9 mouse cellular contexts compared by ENCODE assay signal in the genomic region with DNA sequence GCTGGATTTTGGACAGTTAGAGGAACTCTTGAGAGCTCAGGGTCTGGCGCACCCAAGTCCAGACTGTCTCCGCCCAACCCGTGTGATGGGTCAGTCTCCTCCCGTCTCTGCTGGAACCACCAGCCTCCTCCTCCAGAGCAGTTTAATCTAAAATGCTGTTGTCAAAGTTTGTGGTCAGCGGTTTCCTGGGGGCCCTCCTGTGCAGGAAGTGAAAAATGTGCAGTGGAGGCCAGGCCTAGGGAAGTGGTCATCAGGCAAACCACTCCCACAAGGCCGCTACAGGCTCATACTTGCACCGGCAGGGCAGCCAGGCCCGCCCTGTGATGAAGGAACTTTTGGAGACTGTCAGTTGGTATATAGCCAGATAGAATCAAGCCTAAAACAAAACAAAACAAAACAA. TPM values are rescaled to one million over a fixed set of nuclear protein-coding genes. Genes with fewer than 3 reads are reported as not detected.
DNase-seq lines count a peak whose midpoint lies in the region; ATAC-seq lines count a peak whose summit lies in the region.
"Had no signal": no experiment of that assay in that cellular context is flagged by ENCODE, and none has a peak within 500 bp of the region (broad histone marks: within the 10 kb centered on the region; RNA-seq: fewer than 3 reads in every experiment).

No protein-coding gene starts in this region.

- no peak overlapping the region for H3K9ac ChIP-seq in kidney, embryonic 16.5 days (replicated peaks; ENCODE audit: low read length)
- H3K9ac ChIP-seq in forebrain, embryonic 13.5 days, result no peak overlapping the region
- H3K9ac ChIP-seq: embryonic facial prominence, embryonic 13.5 days had no signal

- H3K9me3 ChIP-seq in kidney, embryonic 16.5 days (ENCODE audit: low read length), result no peaks in the 10 kb centered on the region
- H3K9me3 ChIP-seq in forebrain, embryonic 13.5 days (replicated peaks), result no peaks in the 10 kb centered on the region
- H3K9me3 ChIP-seq: embryonic facial prominence, embryonic 13.5 days had no signal

- H3K4me3 ChIP-seq in kidney, embryonic 16.5 days (ENCODE audit: low read length), result no peak overlapping the region
- no peak overlapping the region for H3K4me3 ChIP-seq in forebrain, embryonic 13.5 days
- H3K4me3 ChIP-seq: embryonic facial prominence, embryonic 13.5 days had no signal

- H3K4me1 ChIP-seq in kidney, embryonic 16.5 days (ENCODE audit: insufficient read depth, low read length), result peaks cover 48% of the 10 kb centered on the region
- peaks cover 24% of the 10 kb centered on the region for H3K4me1 ChIP-seq in forebrain, embryonic 13.5 days

- peak; percentile 58 to 70 for DNase-seq in CD8-positive naive resting alpha-beta T cell, adult 2 months (ENCODE audit: low read depth in 2 of 2, low spot score in 2 of 2)
- DNase-seq in brain, adult 2 months (ENCODE audit: low read depth, low spot score), result peak; percentile 45
- peak; percentile 90 to 95 for DNase-seq in natural killer cell, adult 2 months (ENCODE audit: low spot score in 2 of 2)
- DNase-seq in layer of hippocampus, postnatal 36 days, result no peak
- no peak for DNase-seq in embryo, embryonic 10.5 days (ENCODE audit: low spot score)
- no peak for DNase-seq in left cerebral cortex, adult 18-20 months (ENCODE audit: low spot score in 2 of 2)

- WGBS in kidney, embryonic 16.5 days, result 70% methylated on average over 8 of the region's 8 CpGs
- WGBS in forebrain, embryonic 13.5 days, result 98% methylated on average over 8 of the region's 8 CpGs

- no peaks in the 10 kb centered on the region for H3K36me3 ChIP-seq in kidney, embryonic 16.5 days (ENCODE audit: insufficient read depth, low read length)
- H3K36me3 ChIP-seq in forebrain, embryonic 13.5 days (ENCODE audit: poor library complexity, severe bottlenecking), result no peaks in the 10 kb centered on the region
- H3K36me3 ChIP-seq: embryonic facial prominence, embryonic 13.5 days had no signal

- H3K4me2 ChIP-seq in kidney, embryonic 16.5 days (replicated peaks; ENCODE audit: low read depth, low read length), result no peak overlapping the region
- H3K4me2 ChIP-seq in forebrain, embryonic 13.5 days, result no peak overlapping the region
- H3K4me2 ChIP-seq: embryonic facial prominence, embryonic 13.5 days had no signal

- no peak for ATAC-seq in kidney, embryonic 16.5 days (ENCODE audit: low FRiP score, low TSS enrichment)
- no peak for ATAC-seq in forebrain, embryonic 13.5 days

- H3K27me3 ChIP-seq in kidney, embryonic 16.5 days (ENCODE audit: insufficient read depth, low read length), result no peaks in the 10 kb centered on the region
- peaks cover 37% of the 10 kb centered on the region for H3K27me3 ChIP-seq in forebrain, embryonic 13.5 days

- 0 out of 2 replicates have a peak overlapping the region, but pooled peaks have one; percentile 16 for H3K27ac ChIP-seq in kidney, embryonic 16.5 days (ENCODE audit: low read length)
- no peak overlapping the region for H3K27ac ChIP-seq in forebrain, embryonic 13.5 days
- H3K27ac ChIP-seq: embryonic facial prominence, embryonic 13.5 days had no signal

RNA-seq across cellular contexts. Expression of gene Plekhg3, which starts 6.7 kb away (rescaled TPM):
- 23.0 and 24.8 TPM in 2 replicates for polyA plus RNA-seq in kidney, embryonic 16.5 days (2015; fragmentation: Nextera tagmentation; extraction: Ambion mirVana)
- 10 to 100 TPM; 22.9 to 23.2 TPM for total RNA-seq in layer of hippocampus, postnatal 36 days (2021)
- 0.63 and 0.97 TPM in 2 replicates for polyA plus RNA-seq in forebrain, embryonic 13.5 days (2015; fragmentation: Nextera tagmentation; extraction: Ambion mirVana)
- 10 to 100 TPM; 12.6 to 14.5 TPM for total RNA-seq in left cerebral cortex, adult 18-20 months (2021)

Comparison
In these comparisons a context has a peak if more than half of its experiments do, and no peak if none do; other contexts are left out.
1. DNase-seq: peak in CD8-positive naive resting alpha-beta T cell, adult 2 months (2 of 2), brain, adult 2 months (single experiment) and natural killer cell, adult 2 months (2 of 2); none in layer of hippocampus, postnatal 36 days (0 of 2), embryo, embryonic 10.5 days (single experiment) and left cerebral cortex, adult 18-20 months (0 of 2).